Mouse (Mus musculus): ENCODE measurements at regions not wholly inside any gene's neighbourhood (a gene's known extent, or its start where the extent isn't known, plus 50 kb on each side); places are given as distances from the start of the nearest gene placed in this dataset.

DNA sequence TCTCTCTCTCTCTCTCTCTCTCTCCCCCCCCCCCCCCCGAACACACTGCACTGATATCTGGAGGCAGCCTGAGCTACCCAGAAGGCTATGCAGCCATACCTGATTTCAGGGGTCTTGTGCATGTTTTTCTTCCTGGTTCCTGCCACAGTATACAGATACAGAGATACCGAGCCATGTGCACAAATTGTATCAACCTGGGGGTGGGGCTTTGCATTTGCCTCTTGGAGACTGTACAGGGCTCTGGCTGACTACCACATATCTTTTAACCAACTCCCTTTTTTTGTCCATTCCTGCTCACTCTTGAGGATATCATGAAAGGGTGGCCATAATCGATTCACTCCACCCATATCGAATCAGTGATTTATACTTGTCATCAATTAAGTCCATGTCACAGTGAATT, 118.4 kb upstream of the Phyhipl start:
- ATAC-seq (replicated peaks; ENCODE audit: insufficient number of reproducible peaks, low FRiP score, low TSS enrichment, low read depth) = no peak
- Histone ChIP-seq H3K27me3 (ENCODE audit: control insufficient read depth, insufficient read depth, low read length) (no peaks in the 10 kb centered on the region), H3K9me3 (replicated peaks; ENCODE audit: control insufficient read depth, low read length) (no peaks in the 10 kb centered on the region), H3K36me3 (replicated peaks; ENCODE audit: control insufficient read depth, insufficient read depth, low read depth, low read length) (no peaks in the 10 kb centered on the region), H3K4me3 (ENCODE audit: low read depth, low read length) (no peak overlapping the region), H3K4me1 (ENCODE audit: control insufficient read depth, insufficient read depth, low read length) (no peaks in the 10 kb centered on the region), H3K4me2 (ENCODE audit: low read depth, low read length) (no peak overlapping the region), H3K9ac (replicated peaks; ENCODE audit: low read length) (no peak overlapping the region), H3K27ac (replicated peaks; ENCODE audit: low read depth, low read length) (no peak overlapping the region)
- 86% methylated on average over 4 of the region's 4 CpGs for WGBS
- no peak for DNase-seq (ENCODE audit: low spot score)

DNA sequence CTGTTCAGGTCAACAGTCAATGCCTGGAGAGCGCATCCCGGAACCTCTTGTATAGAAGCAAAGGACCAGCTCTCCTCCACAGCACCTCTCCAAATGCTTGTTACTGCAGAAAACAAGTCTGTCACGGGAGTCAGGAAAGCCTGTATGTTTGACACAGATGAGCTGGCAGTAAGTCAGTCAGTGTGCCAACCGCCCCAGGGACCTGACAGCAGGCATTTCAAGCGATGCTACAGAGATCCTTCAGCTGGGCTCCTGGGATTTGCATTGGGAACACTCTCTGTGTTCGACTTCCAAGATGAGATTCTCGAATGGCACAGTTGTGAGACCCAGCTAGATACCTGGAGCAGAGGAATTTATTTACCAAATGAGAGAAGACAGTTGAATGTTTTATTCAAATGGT, 111.7 kb upstream of the Phyhipl start:
- no peak for ATAC-seq (replicated peaks; ENCODE audit: insufficient number of reproducible peaks, low FRiP score, low TSS enrichment, low read depth)
- Histone ChIP-seq H3K4me1 (ENCODE audit: control insufficient read depth, insufficient read depth, low read length) (no peaks in the 10 kb centered on the region), H3K4me3 (ENCODE audit: low read depth, low read length) (no peak overlapping the region), H3K4me2 (ENCODE audit: low read depth, low read length) (no peak overlapping the region), H3K9me3 (replicated peaks; ENCODE audit: control insufficient read depth, low read length) (no peaks in the 10 kb centered on the region), H3K36me3 (replicated peaks; ENCODE audit: control insufficient read depth, insufficient read depth, low read depth, low read length) (no peaks in the 10 kb centered on the region), H3K9ac (replicated peaks; ENCODE audit: low read length) (no peak overlapping the region), H3K27ac (replicated peaks; ENCODE audit: low read depth, low read length) (no peak overlapping the region), H3K27me3 (ENCODE audit: control insufficient read depth, insufficient read depth, low read length) (no peaks in the 10 kb centered on the region)
- DNase-seq (ENCODE audit: low spot score) = no peak
- 82% methylated on average over 7 of the region's 7 CpGs for WGBS

DNA sequence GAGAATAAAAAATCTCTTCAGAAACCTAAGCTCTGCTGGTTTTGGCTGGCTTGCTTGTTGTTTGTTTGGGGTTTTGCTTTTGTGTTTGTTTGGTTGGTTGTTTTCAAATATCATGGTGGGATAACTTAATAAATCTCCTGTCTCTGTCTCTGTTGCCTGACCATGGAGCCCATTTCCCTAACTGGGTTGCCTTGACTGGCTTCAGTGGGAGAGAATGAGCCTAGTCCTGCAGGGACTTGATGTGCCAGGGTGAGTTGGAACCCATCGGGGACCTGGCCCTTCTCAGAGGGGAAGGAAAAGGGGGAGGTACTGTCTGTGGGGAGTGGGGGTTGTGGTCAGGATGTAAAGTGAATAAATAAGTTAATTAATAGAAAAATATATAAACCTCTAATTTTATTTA, 111.1 kb upstream of the Phyhipl start:
- Histone ChIP-seq H3K4me3 (ENCODE audit: low read depth, low read length) (no peak overlapping the region), H3K4me1 (ENCODE audit: control insufficient read depth, insufficient read depth, low read length) (no peaks in the 10 kb centered on the region), H3K27me3 (ENCODE audit: control insufficient read depth, insufficient read depth, low read length) (no peaks in the 10 kb centered on the region), H3K9me3 (replicated peaks; ENCODE audit: control insufficient read depth, low read length) (no peaks in the 10 kb centered on the region), H3K27ac (replicated peaks; ENCODE audit: low read depth, low read length) (no peak overlapping the region), H3K4me2 (ENCODE audit: low read depth, low read length) (no peak overlapping the region), H3K36me3 (replicated peaks; ENCODE audit: control insufficient read depth, insufficient read depth, low read depth, low read length) (no peaks in the 10 kb centered on the region), H3K9ac (replicated peaks; ENCODE audit: low read length) (no peak overlapping the region)
- DNase-seq (ENCODE audit: low spot score) (no peak), ATAC-seq (replicated peaks; ENCODE audit: insufficient number of reproducible peaks, low FRiP score, low TSS enrichment, low read depth) (no peak)
- 88% methylated on average over 1 of the region's 1 CpGs for WGBS

DNA sequence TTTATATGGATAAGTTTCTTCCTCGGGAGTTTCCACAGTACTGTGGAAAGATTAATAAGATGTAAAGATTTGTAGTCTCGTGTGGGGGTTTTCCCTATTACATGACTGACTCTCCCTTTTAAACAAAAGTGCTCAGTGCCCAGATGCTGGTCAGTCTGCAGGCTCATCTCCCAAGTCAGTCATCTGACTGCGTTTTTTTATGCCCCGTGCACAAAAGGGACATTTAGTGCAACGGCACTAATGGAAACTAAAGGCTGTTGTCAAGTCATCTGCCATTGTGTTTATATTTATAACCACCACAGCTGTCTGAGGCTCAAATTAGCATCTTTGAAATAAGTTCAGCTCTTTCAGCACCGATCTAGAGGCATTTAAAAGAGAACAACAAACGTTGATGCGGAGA, 110.7 kb upstream of the Phyhipl start:
- Histone ChIP-seq H3K27ac (replicated peaks; ENCODE audit: low read depth, low read length) (no peak overlapping the region), H3K9me3 (replicated peaks; ENCODE audit: control insufficient read depth, low read length) (no peaks in the 10 kb centered on the region), H3K4me2 (ENCODE audit: low read depth, low read length) (no peak overlapping the region), H3K36me3 (replicated peaks; ENCODE audit: control insufficient read depth, insufficient read depth, low read depth, low read length) (no peaks in the 10 kb centered on the region), H3K4me3 (ENCODE audit: low read depth, low read length) (no peak overlapping the region), H3K4me1 (ENCODE audit: control insufficient read depth, insufficient read depth, low read length) (no peaks in the 10 kb centered on the region), H3K9ac (replicated peaks; ENCODE audit: low read length) (no peak overlapping the region), H3K27me3 (ENCODE audit: control insufficient read depth, insufficient read depth, low read length) (no peaks in the 10 kb centered on the region)
- DNase-seq (ENCODE audit: low spot score) = no peak
- ATAC-seq (replicated peaks; ENCODE audit: insufficient number of reproducible peaks, low FRiP score, low TSS enrichment, low read depth) = no peak
- WGBS = 62% methylated on average over 8 of the region's 8 CpGs

DNA sequence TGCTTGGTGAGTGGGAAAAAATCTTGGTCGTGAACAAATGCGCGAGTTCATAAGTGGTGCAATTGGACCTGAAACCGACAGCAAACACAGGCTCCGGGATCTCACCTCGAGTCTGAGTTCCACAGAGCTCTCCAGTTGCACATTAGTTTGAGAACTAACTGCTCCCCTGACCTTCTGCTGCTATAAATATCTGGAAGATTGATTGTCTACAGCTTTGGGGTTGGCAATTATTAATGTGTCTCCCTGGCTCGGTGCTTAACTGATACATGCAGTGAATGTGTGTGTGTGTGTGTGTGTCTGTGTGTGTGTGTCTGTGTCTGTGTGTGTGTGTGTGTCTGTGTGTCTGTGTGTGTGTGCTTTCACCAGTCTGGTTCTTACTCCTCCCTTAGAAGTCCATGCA, 107.4 kb upstream of the Phyhipl start:
- Histone ChIP-seq H3K4me3 (ENCODE audit: low read depth, low read length) (no peak overlapping the region), H3K27ac (replicated peaks; ENCODE audit: low read depth, low read length) (no peak overlapping the region), H3K9me3 (replicated peaks; ENCODE audit: control insufficient read depth, low read length) (no peaks in the 10 kb centered on the region), H3K9ac (replicated peaks; ENCODE audit: low read length) (no peak overlapping the region), H3K4me1 (ENCODE audit: control insufficient read depth, insufficient read depth, low read length) (no peaks in the 10 kb centered on the region), H3K4me2 (ENCODE audit: low read depth, low read length) (no peak overlapping the region), H3K27me3 (ENCODE audit: control insufficient read depth, insufficient read depth, low read length) (no peaks in the 10 kb centered on the region), H3K36me3 (replicated peaks; ENCODE audit: control insufficient read depth, insufficient read depth, low read depth, low read length) (no peaks in the 10 kb centered on the region)
- DNase-seq (ENCODE audit: low spot score) (no peak), ATAC-seq (replicated peaks; ENCODE audit: insufficient number of reproducible peaks, low FRiP score, low TSS enrichment, low read depth) (no peak)
- WGBS = 83% methylated on average over 7 of the region's 7 CpGs

DNA sequence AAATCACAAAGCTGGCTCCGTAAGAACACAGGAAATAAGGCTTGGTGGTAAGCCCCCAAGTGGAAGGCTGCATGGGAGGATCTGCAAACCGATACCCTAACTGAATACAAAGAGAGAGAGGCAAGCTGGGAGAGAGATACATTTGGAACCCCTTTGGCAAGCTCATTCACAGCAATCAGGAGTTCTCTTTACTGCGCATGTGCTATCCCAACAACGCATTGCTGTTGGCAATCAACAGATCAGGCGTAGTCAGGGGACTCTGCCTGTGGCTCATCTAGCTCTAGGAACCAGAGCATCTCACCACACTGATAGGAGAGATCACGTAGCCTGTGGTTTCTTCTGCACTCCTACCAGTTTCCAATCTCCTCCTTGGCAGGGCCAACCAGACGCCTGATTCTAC, 103.9 kb upstream of the Phyhipl start:
- Histone ChIP-seq H3K9ac (replicated peaks; ENCODE audit: low read length) (no peak overlapping the region), H3K9me3 (replicated peaks; ENCODE audit: control insufficient read depth, low read length) (no peaks in the 10 kb centered on the region), H3K4me3 (ENCODE audit: low read depth, low read length) (no peak overlapping the region), H3K27ac (replicated peaks; ENCODE audit: low read depth, low read length) (no peak overlapping the region), H3K27me3 (ENCODE audit: control insufficient read depth, insufficient read depth, low read length) (no peaks in the 10 kb centered on the region), H3K4me1 (ENCODE audit: control insufficient read depth, insufficient read depth, low read length) (no peaks in the 10 kb centered on the region), H3K36me3 (replicated peaks; ENCODE audit: control insufficient read depth, insufficient read depth, low read depth, low read length) (no peaks in the 10 kb centered on the region), H3K4me2 (ENCODE audit: low read depth, low read length) (no peak overlapping the region)
- ATAC-seq (replicated peaks; ENCODE audit: insufficient number of reproducible peaks, low FRiP score, low TSS enrichment, low read depth) (no peak), DNase-seq (ENCODE audit: low spot score) (no peak)
- 73% methylated on average over 7 of the region's 7 CpGs for WGBS

DNA sequence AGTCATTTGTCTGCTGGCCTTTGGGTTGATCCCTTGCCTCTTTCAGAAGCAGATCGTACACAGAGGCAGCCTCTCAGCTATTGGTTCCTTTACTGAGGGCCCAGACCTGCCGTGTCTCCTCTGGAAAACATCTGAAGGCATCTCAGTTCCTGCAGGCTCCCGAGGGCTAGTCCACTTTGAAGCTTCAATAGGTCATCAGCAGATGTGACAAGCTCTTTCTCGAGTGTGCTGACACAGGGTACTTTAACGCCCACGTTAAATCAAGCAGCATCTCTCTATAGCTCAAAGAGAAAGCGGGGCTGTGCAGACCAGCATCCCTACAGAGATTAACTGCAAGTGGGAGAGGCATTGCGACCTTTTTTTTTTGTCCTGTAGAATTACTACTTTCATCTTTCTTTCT, 96.0 kb upstream of the Phyhipl start:
- ATAC-seq (replicated peaks; ENCODE audit: insufficient number of reproducible peaks, low FRiP score, low TSS enrichment, low read depth) = no peak
- H3K27me3 ChIP-seq (ENCODE audit: control insufficient read depth, insufficient read depth, low read length) = no peaks in the 10 kb centered on the region
- no peak overlapping the region for H3K4me3 ChIP-seq (ENCODE audit: low read depth, low read length)
- H3K9me3 ChIP-seq (replicated peaks; ENCODE audit: control insufficient read depth, low read length) = no peaks in the 10 kb centered on the region
- H3K27ac ChIP-seq (replicated peaks; ENCODE audit: low read depth, low read length) = no peak overlapping the region
- H3K36me3 ChIP-seq (replicated peaks; ENCODE audit: control insufficient read depth, insufficient read depth, low read depth, low read length) = no peaks in the 10 kb centered on the region
- H3K4me2 ChIP-seq (ENCODE audit: low read depth, low read length) = no peak overlapping the region
- DNase-seq (ENCODE audit: low spot score) = no peak
- WGBS = 67% methylated on average over 8 of the region's 8 CpGs
- no peaks in the 10 kb centered on the region for H3K4me1 ChIP-seq (ENCODE audit: control insufficient read depth, insufficient read depth, low read length)
- H3K9ac ChIP-seq (replicated peaks; ENCODE audit: low read length) = no peak overlapping the region

DNA sequence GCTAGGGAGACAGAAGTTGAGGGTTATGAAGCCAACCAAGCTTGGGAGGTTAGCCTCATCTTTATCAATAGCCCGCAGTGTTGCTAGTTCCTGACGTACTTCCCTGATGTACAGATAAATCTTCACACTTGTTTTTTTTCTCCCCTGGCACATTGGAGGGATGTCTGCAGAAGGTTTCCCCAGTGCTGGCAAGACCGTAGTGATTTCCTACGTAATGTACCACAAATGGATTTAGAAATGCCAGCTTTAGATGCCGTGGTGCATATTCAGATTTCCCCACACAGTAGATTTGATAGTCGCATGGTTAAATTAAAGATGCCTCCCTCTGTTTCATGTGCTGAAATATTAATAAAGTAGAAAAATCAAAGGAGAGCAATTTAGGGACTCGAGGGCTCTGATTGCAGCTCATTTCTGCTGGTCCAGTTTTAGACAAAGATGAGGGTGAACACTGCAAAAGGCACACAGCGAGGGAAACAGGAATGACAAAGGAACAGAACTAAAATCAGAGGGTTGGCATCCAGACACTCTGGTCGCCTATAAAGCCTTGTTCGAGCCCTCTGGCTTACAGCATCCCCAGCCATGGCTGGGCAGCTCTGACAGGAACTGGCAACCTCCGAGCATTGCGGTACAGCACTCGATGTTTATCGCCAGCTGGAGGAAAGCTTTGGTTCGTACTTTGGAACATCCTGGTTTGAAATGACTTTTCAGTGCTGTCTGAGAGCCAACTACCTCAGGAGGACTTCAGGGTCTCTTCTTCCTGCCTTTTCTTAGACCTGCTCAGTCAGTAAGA, 94.8 kb upstream of the Phyhipl start:
- Histone ChIP-seq H3K36me3 (replicated peaks; ENCODE audit: control insufficient read depth, insufficient read depth, low read depth, low read length) (no peaks in the 10 kb centered on the region), H3K4me3 (ENCODE audit: low read depth, low read length) (no peak overlapping the region), H3K9me3 (replicated peaks; ENCODE audit: control insufficient read depth, low read length) (no peaks in the 10 kb centered on the region), H3K9ac (replicated peaks; ENCODE audit: low read length) (no peak overlapping the region), H3K4me1 (ENCODE audit: control insufficient read depth, insufficient read depth, low read length) (no peaks in the 10 kb centered on the region), H3K27ac (replicated peaks; ENCODE audit: low read depth, low read length) (no peak overlapping the region), H3K4me2 (ENCODE audit: low read depth, low read length) (no peak overlapping the region), H3K27me3 (ENCODE audit: control insufficient read depth, insufficient read depth, low read length) (no peaks in the 10 kb centered on the region)
- DNase-seq (ENCODE audit: low spot score) = no peak
- WGBS = 91% methylated on average over 15 of the region's 15 CpGs
- no peak for ATAC-seq (replicated peaks; ENCODE audit: insufficient number of reproducible peaks, low FRiP score, low TSS enrichment, low read depth)

All from embryonic facial prominence, embryonic 11.5 days (tissue).